Mouse (Mus musculus) layer of hippocampus, postnatal 10 days (tissue): ENCODE results near the gene Rpl3. TPM values are rescaled to one million over a fixed set of nuclear protein-coding genes. Genes with fewer than 3 reads are reported as not detected.
"Not testable (repeated sequence)": the region's sequence is repeated elsewhere in the genome, so short reads cannot be mapped to it uniquely, and the experiment has no call there.

Experiments
- DNase-seq, 2 experiments: peaks; one replicate each; pipeline ENCODE4 v3.0.0; 2021; ENCODE audit warnings: low spot score in 2 of 2
- long read RNA-seq: library from polyadenylated mRNA; stranded (forward); transcript quantifications from one replicate; pipeline ENCODE4 v2.0.0, GENCODE M21; 2023
- total RNA-seq, 2 experiments: library from RNA; stranded (reverse); gene quantifications; 2 replicates each; pipeline ENCODE4 v1.2.3; 2021

Rpl3 gene
- 100 to 1,000 TPM; 535 to 605 TPM for total RNA-seq
- long read RNA-seq, transcript Rpl3-204 (9 exons, 1,877 nt), result minor isoform, 8 of 1,016 reads
- long read RNA-seq, transcript Rpl3-201 (10 exons, 1,351 nt), result major isoform, 965 of 1,016 reads
- long read RNA-seq, partial matches to known transcripts, result 31 of 1,016 reads
- long read RNA-seq, other reads (novel, unspliced or antisense), result 12 of 1,016 reads

GRCm38 (mm10) chr15:80091121-80091955, at the start of gene Rpl3, which contains the start of gene Syngr1:
TSS of gene Rpl3 (minus strand) at chr15:80091868.
TSS of gene Syngr1 (plus strand) at chr15:80091334.
- peak; percentile 88 to 93 for DNase-seq

GRCm38 (mm10) chr15:80140878-80141277, 49.2 kb upstream of the Rpl3 start:
- DNase-seq, result no peak

GRCm38 (mm10) chr15:80140302-80140701, 48.6 kb upstream of the Rpl3 start:
- no peak for DNase-seq

- DNase-seq, result peak in 1 of 2 experiments; percentile 41
Observed at GRCm38 (mm10) chr15:80137945-80138791, 46.5 kb upstream of the Rpl3 start.

GRCm38 (mm10) chr15:80136645-80137044, 45.0 kb upstream of the Rpl3 start:
- DNase-seq, result no peak

GRCm38 (mm10) chr15:80135499-80135898, 43.8 kb upstream of the Rpl3 start:
- no peak for DNase-seq

GRCm38 (mm10) chr15:80134450-80134847, 42.8 kb upstream of the Rpl3 start:
- no peak for DNase-seq

GRCm38 (mm10) chr15:80133682-80134449, 42.2 kb upstream of the Rpl3 start:
- DNase-seq, result no peak

GRCm38 (mm10) chr15:80132993-80133586, 41.4 kb upstream of the Rpl3 start, which contains the start of gene Tab1:
TSS of gene Tab1 (plus strand) at chr15:80133127.
- DNase-seq, result peak; percentile 92 to 95

GRCm38 (mm10) chr15:80132452-80132851, 40.8 kb upstream of the Rpl3 start:
- DNase-seq, result no peak

GRCm38 (mm10) chr15:80131421-80131820, 39.8 kb upstream of the Rpl3 start:
- DNase-seq, result no peak

- no peak for DNase-seq
Observed at GRCm38 (mm10) chr15:80130689-80131088, 39.0 kb upstream of the Rpl3 start.

- DNase-seq, result no peak
Observed at GRCm38 (mm10) chr15:80129982-80130381, 38.3 kb upstream of the Rpl3 start.

- no peak for DNase-seq
Observed at GRCm38 (mm10) chr15:80127191-80127590, 35.5 kb upstream of the Rpl3 start.

- DNase-seq, result no peak
Observed at GRCm38 (mm10) chr15:80124651-80125050, 33.0 kb upstream of the Rpl3 start.

GRCm38 (mm10) chr15:80122431-80122830, 30.8 kb upstream of the Rpl3 start:
- not testable (repeated sequence) for DNase-seq

- no peak for DNase-seq
Observed at GRCm38 (mm10) chr15:80121721-80122325, 30.2 kb upstream of the Rpl3 start.

GRCm38 (mm10) chr15:80119076-80119475, 27.4 kb upstream of the Rpl3 start:
- no peak for DNase-seq

- DNase-seq, result no peak
Observed at GRCm38 (mm10) chr15:80117154-80117553, 25.5 kb upstream of the Rpl3 start.
